Mouse (Mus musculus): Measurements from ENCODE around the gene Ppil1. TPM values are rescaled to one million over a fixed set of nuclear protein-coding genes. Genes with fewer than 3 reads are reported as not detected.
A peak's percentile ranks its signal among the peaks of the same experiment; 100 is the strongest.
"Not testable (repeated sequence)": the region's sequence is repeated elsewhere in the genome, so short reads cannot be mapped to it uniquely, and the experiment has no call there.

The Ppil1 gene
- polyA plus RNA-seq, 1 experiment from 2014 or later, result 54.0 TPM

GRCm38 (mm10) chr17:29281541-29281940 lies 17.6 kb upstream of the Ppil1 start:
- ATAC-seq (no peak), DNase-seq (ENCODE audit: low read depth, low spot score) (no peak)
- TF ChIP-seq CTCF (IDR thresholded peaks at IDR 0.05), result no peak
- no peaks in the 10 kb centered on the region for H3K27me3 ChIP-seq
- ChIA-PET CTCF (interaction anchor here (0.8 to 0.9 kb wide), 2 partner anchors 7 to 9 kb away, joined by 3 read pairs; no protein-coding TSS in a partner anchor), POLR2A (no interaction called here)
- in situ Hi-C loops (cut with MboI; ENCODE audit: low pct_unique_long_range_greater_than_20kb), result no loop called here

GRCm38 (mm10) chr17:29280422-29280821 lies 16.4 kb upstream of the Ppil1 start:
- POLR2A ChIA-PET, result no interaction called here
- CTCF ChIA-PET, result interaction anchor here (0.9 to 3.4 kb wide), 2 partner anchors 8 to 12 kb away, joined by 3 to 14 read pairs; partner anchors contain the start of gene BC004004
- no peak for ATAC-seq
- DNase-seq (ENCODE audit: low read depth, low spot score), result no peak
- in situ Hi-C loops (cut with MboI; ENCODE audit: low pct_unique_long_range_greater_than_20kb), result no loop called here
- TF ChIP-seq CTCF (IDR thresholded peaks at IDR 0.05), result no peak
- no peaks in the 10 kb centered on the region for H3K27me3 ChIP-seq

GRCm38 (mm10) chr17:29273889-29274288 lies 9.9 kb upstream of the Ppil1 start:
- no peak for TF ChIP-seq CTCF (IDR thresholded peaks at IDR 0.05)
- no peaks in the 10 kb centered on the region for H3K27me3 ChIP-seq
- CTCF ChIA-PET, result no interaction called here
- DNase-seq (ENCODE audit: low read depth, low spot score) (no peak), ATAC-seq (no peak)
- POLR2A ChIA-PET, result no interaction called here
- in situ Hi-C loops (cut with MboI; ENCODE audit: low pct_unique_long_range_greater_than_20kb), result no loop called here

GRCm38 (mm10) chr17:29273156-29273555 lies 9.2 kb upstream of the Ppil1 start:
- ATAC-seq (no peak), DNase-seq (ENCODE audit: low read depth, low spot score) (no peak)
- no peaks in the 10 kb centered on the region for H3K27me3 ChIP-seq
- in situ Hi-C loops (cut with MboI; ENCODE audit: low pct_unique_long_range_greater_than_20kb), result no loop called here
- no peak for TF ChIP-seq CTCF (IDR thresholded peaks at IDR 0.05)
- CTCF ChIA-PET, result no interaction called here
- POLR2A ChIA-PET, result no interaction called here

- TF ChIP-seq CTCF (IDR thresholded peaks at IDR 0.05), result no peak
- DNase-seq (ENCODE audit: low read depth, low spot score) (no peak), ATAC-seq (no peak)
- CTCF ChIA-PET, result interaction anchor here (0.8 to 2.5 kb wide), 2 partner anchors 9 to 101 kb away, joined by 3 to 14 read pairs; no protein-coding TSS in a partner anchor
- in situ Hi-C loops (cut with MboI; ENCODE audit: low pct_unique_long_range_greater_than_20kb), result no loop called here
- H3K27me3 ChIP-seq, result no peaks in the 10 kb centered on the region
- POLR2A ChIA-PET, result no interaction called here
Measured at GRCm38 (mm10) chr17:29270148-29270698, 6.2 kb upstream of the Ppil1 start.

- POLR2A ChIA-PET, result interaction anchor here (1.0 kb wide), 1 partner anchor 102 kb away, joined by 3 read pairs; no protein-coding TSS in a partner anchor
- no peaks in the 10 kb centered on the region for H3K27me3 ChIP-seq
- DNase-seq (ENCODE audit: low read depth, low spot score), result no peak
- ATAC-seq, result no peak
- no peak for TF ChIP-seq CTCF (IDR thresholded peaks at IDR 0.05)
- in situ Hi-C loops (cut with MboI; ENCODE audit: low pct_unique_long_range_greater_than_20kb), result loop anchor here (10.0 kb wide), 1 partner anchor 245 kb away; no protein-coding TSS in a partner anchor
- CTCF ChIA-PET, result interaction anchor here (0.6 to 2.5 kb wide), 10 partner anchors 10 to 87 kb away, joined by 3 to 14 read pairs (median 4); partner anchors contain the start of gene Mtch1
Measured at GRCm38 (mm10) chr17:29269349-29269706, 5.3 kb upstream of the Ppil1 start.

GRCm38 (mm10) chr17:29268682-29269348 lies 4.8 kb upstream of the Ppil1 start, which contains the start of gene BC004004:
Gene BC004004 (plus strand): TSS chr17:29268788.
- ChIA-PET CTCF (interaction anchor here (0.6 to 2.5 kb wide), 14 partner anchors 9 to 102 kb away, joined by 3 to 14 read pairs (median 4); partner anchors contain the start of gene Mtch1), POLR2A (interaction anchor here (1.0 kb wide), 1 partner anchor 103 kb away, joined by 3 read pairs; no protein-coding TSS in a partner anchor)
- ATAC-seq (peak; percentile 63), DNase-seq (ENCODE audit: low read depth, low spot score) (peak; percentile 51)
- H3K27me3 ChIP-seq, result no peaks in the 10 kb centered on the region
- TF ChIP-seq CTCF (IDR thresholded peaks at IDR 0.05), result peak; percentile 94
- in situ Hi-C loops (cut with MboI; ENCODE audit: low pct_unique_long_range_greater_than_20kb), result loop anchor here (10.0 kb wide), 1 partner anchor 246 kb away; no protein-coding TSS in a partner anchor

GRCm38 (mm10) chr17:29267931-29268681 lies 4.1 kb upstream of the Ppil1 start:
- no peak for TF ChIP-seq CTCF (IDR thresholded peaks at IDR 0.05)
- POLR2A ChIA-PET, result interaction anchor here (1.0 kb wide), 1 partner anchor 103 kb away, joined by 3 read pairs; no protein-coding TSS in a partner anchor
- CTCF ChIA-PET, result interaction anchor here (1.1 to 2.5 kb wide), 14 partner anchors 8 to 103 kb away, joined by 3 to 14 read pairs (median 5); partner anchors contain the start of gene Mtch1
- in situ Hi-C loops (cut with MboI; ENCODE audit: low pct_unique_long_range_greater_than_20kb), result loop anchor here (10.0 kb wide), 1 partner anchor 247 kb away; no protein-coding TSS in a partner anchor
- H3K27me3 ChIP-seq, result no peaks in the 10 kb centered on the region
- ATAC-seq (no peak), DNase-seq (ENCODE audit: low read depth, low spot score) (no peak)

- DNase-seq (ENCODE audit: low read depth, low spot score); H3K27me3 ChIP-seq; POLR2A ChIA-PET; ATAC-seq: not testable (repeated sequence)
- CTCF ChIA-PET, result interaction anchor here (1.5 to 2.5 kb wide), 4 partner anchors 15 to 104 kb away, joined by 5 to 14 read pairs (median 6); no protein-coding TSS in a partner anchor
- in situ Hi-C loops (cut with MboI; ENCODE audit: low pct_unique_long_range_greater_than_20kb), result loop anchor here (10.0 kb wide), 1 partner anchor 248 kb away; no protein-coding TSS in a partner anchor
Measured at GRCm38 (mm10) chr17:29267040-29267439, 3.1 kb upstream of the Ppil1 start.

GRCm38 (mm10) chr17:29264760-29265159 lies 774 bp upstream of the Ppil1 start:
- POLR2A ChIA-PET, result no interaction called here
- CTCF ChIA-PET, result interaction anchor here (1.5 kb wide), 1 partner anchor 106 kb away, joined by 7 read pairs; no protein-coding TSS in a partner anchor
- ATAC-seq, result no peak

More at GRCm38 (mm10) chr17:29264760-29265159, 774 bp upstream of the Ppil1 start:
- H3K27me3 ChIP-seq, result no peaks in the 10 kb centered on the region
- in situ Hi-C loops (cut with MboI; ENCODE audit: low pct_unique_long_range_greater_than_20kb), result loop anchor here (5.0 to 10.0 kb wide), 2 partner anchors 103 to 250 kb away; no protein-coding TSS in a partner anchor
- no peak for TF ChIP-seq CTCF (IDR thresholded peaks at IDR 0.05)
- DNase-seq (ENCODE audit: low read depth, low spot score), result no peak

Measured in Patski (cell line).